Mouse (Mus musculus) 3134 (cell line): ENCODE results near the gene Zfp369.
"Not testable (repeated sequence)": the region's sequence is repeated elsewhere in the genome, so short reads cannot be mapped to it uniquely, and the experiment has no call there.

Experiments
- DNase-seq: peaks from one replicate; pipeline ENCODE4 v3.0.0-alpha.2; 2011; ENCODE audit warnings: low spot score; ENCODE audit not compliant: insufficient read length; ENCODE audit errors: extremely low read depth

Zfp369 gene

DNA sequence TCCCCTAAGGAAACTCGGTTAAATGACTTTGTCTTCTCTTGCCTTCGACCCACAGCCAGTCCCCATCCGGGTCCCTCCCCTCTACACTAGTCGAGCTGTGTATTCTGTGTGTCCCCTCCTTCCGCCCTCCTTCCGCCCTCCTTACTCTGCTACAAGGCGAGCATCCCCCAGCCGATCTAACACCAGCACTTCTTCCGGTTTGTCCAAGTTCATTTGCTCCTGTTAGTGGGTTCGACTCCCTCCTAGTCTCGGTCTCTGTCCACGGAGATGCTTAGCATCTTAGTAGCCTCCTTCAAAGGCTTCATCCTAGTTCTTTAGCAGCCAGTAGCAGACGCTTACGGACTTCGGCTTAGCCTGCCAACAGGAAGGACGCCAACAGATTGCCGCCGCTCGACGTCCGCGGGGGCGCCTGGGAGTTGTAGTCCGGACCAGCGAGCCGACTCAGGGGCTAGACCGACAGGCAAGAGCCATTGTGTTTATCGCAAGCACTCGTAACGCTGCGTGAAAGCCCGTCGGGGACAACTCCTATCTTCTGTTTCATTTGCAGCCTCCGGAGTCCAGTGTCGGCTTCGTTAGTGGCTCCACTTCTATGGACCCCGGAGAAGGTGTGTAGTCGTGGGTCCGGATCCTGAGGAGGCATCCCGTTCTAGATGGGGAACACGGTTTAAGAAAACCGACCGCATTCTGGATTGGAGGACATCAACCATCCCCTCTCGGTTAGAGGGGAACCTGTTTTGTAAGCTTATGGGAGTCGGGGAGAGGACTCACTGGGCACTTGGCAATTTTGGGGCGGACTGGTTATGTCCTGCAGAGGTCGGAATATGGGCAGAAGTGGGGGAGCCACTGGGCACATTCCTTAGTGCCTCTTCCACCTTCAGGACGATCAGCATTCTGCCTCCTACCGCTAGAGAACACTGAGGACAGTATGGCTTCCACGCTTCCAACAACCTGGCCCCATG, at the start of gene Zfp369:
TSS of gene Zfp369 (plus strand) at position 432 of the 959 bp plus-strand sequence.
- DNase-seq, result peak; percentile 93

GRCm38 (mm10) chr13:65237211-65237610, 41.4 kb upstream of the Zfp369 start:
- no peak for DNase-seq

- peak; percentile 88 for DNase-seq
Measured at GRCm38 (mm10) chr13:65240509-65241098, 38.0 kb upstream of the Zfp369 start.

GRCm38 (mm10) chr13:65241099-65241626, 37.5 kb upstream of the Zfp369 start:
- peak; percentile 80 for DNase-seq

DNA sequence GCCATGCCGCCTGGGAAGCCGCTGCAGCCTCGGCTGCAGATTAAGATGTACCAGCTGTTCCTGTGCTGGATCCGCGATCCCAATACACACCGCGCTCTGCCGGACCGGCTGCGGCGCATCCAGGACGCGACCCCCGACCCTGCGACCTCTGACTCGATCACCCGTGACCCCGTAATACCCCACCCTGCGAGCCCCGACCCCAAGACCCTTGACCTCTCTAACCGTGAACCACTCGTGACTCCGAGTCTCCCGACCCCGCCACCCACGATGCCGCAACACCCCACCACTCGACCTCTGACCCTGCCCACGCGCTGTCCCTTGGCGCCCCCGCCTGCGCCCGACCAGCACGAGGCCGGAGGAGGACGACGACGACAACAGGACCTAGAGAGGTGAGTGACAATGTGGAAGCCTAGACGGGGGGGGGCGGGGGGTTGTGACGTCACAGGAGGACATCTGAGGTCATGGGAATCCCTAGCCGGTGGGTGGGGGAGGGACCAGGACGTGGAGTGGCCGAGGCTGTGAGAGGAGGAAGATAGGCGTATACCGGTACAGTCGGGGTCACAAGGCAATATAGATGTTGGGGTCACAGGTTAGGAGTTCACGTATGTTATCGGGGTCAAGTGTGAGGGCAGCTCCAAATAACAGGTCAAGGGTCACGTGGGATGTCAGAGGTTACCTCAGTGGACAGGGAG, 36.8 kb upstream of the Zfp369 start:
- no peak for DNase-seq

DNA sequence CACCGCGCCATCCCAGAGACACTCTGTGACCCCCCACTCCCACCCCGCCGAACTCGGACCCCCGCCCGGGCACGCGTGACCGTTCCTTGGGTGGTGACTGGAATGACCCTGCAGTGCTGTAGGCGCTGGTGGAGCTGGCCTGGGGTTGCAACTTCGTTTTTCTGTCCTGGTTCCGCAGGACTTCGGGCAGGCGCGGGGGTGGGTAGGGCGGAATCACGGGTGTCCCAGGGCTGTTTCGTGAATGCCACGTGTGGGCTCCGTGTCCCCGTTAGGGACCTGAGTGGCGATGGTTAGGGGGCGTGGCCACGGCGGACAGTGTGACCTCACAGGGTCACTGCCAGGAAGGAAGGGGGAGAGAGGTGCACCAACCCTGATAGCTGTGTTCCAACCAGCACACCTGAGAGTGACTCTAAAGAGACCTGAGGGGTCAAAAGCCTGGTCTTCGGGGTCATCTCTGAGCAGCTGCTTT, 36.3 kb upstream of the Zfp369 start:
- no peak for DNase-seq

GRCm38 (mm10) chr13:65243273-65243672, 35.3 kb upstream of the Zfp369 start:
- DNase-seq, result no peak

DNA sequence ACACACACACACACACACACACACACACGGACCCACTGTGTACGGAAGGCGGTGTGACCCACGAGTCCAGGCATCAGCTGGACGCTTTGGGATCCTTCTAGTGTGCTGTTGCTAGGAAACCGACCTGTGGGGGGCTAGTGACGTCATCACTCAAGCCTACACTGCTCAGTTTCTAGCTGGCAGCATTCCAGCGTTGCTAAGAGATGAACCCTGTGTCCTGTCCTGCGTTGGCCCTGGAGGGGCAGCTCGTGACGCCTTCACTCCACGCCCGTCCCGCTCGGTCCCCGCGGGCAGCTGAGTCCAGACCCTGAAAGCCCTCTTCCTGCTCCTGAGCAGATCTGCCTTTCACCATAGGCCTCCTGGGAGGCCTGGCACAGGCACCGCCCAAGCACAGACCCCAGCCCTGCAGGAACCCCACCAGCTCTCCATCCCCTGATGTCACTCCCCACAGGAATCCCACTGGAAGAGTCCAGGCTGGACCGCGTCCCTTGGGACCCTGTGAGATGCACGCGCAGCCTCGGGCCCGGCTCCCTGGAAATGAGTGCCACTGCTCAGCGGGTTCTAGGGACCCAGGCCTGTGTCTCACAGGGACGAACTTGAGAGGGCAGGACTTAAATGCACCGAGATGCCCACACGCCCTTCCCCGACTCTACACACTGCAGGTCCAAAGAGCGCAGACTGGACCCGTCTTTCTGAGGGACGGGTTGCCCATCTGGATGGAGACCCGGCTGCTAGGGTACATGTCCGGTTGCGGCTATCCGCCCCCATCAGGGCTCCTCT, 20.2 kb upstream of the Zfp369 start:
- DNase-seq, result no peak

GRCm38 (mm10) chr13:65259239-65259638, 19.4 kb upstream of the Zfp369 start, which contains the start of gene Gm10775:
Gene Gm10775 (plus strand): TSS chr13:65259539.
- no peak for DNase-seq

DNA sequence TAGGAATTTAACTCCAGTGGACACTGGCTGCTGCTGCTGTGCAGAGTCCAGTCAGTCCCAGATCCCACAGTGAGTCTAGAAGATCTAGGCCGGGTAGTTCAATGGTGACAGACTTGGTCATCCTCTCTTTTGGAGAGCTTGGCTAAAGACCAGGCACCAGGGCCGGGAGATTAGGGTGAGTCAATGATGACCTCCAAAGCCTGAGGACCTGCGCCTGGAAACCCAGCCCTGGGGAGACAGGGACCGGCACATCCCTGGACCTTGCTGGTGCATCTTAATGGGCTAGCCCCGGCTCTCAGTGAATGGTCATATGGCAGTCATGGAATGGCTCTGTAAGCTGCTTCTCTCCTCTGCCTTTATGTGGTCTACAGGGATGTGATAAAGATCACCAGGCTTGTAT, 16.5 kb upstream of the Zfp369 start:
- no peak for DNase-seq

- DNase-seq, result no peak
Measured at GRCm38 (mm10) chr13:65277994-65278382, 626 bp upstream of the Zfp369 start.

- DNase-seq, result no peak
Measured at GRCm38 (mm10) chr13:65286771-65287170, 8.2 kb downstream of the Zfp369 start.

DNA sequence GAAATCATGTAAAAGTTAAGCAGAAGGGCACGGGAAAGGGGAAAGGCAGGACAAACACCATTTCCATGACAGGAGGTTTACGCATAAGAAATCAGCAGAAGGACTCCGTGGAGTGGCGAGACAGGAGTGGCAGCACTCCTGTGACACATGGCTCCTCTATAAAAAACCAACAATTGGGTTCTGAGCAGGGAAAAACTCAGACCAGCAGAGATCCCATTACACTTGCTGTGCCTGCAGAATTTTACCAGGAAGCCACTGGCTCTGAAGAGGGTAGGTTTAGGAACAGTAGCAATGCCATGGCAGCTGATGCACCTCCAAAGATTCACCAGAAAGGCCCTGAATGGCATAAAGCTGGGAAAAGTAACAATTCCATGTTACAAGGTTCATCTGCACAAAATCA, 17.7 kb downstream of the Zfp369 start:
- no peak for DNase-seq

DNA sequence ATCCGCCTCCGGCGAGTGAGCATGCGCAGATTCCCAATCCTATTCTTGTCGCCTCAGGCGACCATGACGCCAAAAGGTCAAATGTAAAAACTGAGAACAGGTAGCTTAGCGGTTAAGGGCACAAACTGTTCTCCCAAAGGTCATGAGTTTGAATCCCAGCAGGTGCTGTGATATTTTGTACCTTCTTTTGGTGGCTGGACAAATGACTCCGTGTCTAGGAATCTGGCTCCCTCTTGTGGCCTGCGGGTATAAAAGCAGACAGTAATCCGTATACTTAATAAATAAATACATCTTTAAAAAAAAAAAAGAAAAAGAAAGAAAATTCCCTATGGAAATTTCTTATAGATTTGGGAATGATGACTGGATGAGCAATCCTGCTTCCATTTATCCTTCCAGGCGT, 32.2 kb downstream of the Zfp369 start:
- not testable (repeated sequence) for DNase-seq

- DNase-seq, result no peak
Measured at GRCm38 (mm10) chr13:65311311-65311755, 32.7 kb downstream of the Zfp369 start.

DNA sequence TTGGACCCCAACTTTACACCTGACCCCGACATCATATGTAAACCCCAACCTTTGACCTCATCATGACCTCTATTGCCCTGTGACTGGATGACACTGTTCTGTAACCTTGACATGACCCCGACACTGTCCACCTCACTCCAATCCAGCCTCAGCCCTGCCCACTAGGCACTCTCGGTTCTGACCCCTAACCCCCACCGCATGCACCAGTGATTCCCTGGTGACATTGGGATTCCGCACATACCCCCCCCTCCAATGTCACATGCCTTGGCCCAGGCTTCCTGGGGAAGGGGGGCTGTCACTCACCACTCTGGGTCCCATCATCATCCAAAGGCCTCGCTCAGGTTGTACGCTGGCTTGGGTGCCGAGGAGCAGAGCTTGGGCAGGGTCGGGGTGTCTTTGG, 33.2 kb downstream of the Zfp369 start:
- DNase-seq, result no peak

DNA sequence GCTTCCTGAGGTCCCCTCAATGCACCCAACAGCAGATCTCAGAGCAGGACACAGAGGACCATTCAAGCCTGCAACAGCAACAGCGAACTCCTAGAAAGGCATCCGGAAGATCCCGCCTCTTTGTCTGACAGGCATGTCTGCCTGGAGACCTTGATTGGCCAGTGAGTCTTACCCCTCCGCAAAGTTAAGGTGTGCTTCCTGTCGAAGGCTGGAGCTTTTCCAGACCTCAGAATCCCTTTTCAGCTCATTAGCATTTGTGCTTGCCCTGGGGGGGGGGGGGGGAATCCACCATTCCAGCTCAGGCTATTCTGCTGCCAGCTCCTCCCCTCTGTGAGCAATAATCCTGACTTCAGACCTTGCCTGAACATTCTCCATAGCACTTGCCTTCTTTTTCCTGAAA, 69.9 kb downstream of the Zfp369 start:
- DNase-seq, result not testable (repeated sequence)

DNA sequence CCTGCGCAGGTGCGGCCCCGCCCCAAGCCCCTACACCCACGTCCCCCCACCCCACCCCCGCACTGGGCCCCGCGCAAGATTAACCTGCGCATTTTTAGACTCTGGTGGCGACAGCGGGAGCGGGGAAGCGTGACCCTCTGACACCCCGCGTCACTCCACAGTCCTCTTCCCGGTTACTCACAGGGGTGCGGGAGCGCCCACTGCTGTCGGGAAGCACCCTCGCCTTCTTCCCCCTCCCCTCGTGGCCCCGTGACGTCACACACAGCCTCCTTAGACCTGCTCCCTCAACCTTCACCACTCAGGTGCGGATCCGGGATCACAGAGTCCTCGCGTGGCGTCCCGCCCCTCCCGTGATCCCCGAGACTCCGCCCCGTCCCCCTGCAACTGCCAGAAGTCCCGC, 73.2 kb downstream of the Zfp369 start:
- DNase-seq, result not testable (repeated sequence)
